In genomic region chr15:62752686-62753085, GRCm38 (mm10) we compare ENCODE assay signal across 21 mouse cellular contexts.
DNase-seq lines count a peak whose midpoint lies in the region; ATAC-seq and TF ChIP-seq lines count a peak whose summit lies in the region.
"Had no signal": no experiment of that assay in that cellular context is flagged by ENCODE, and none has a peak within 500 bp of the region (broad histone marks: within the 10 kb centered on the region; RNA-seq: fewer than 3 reads in every experiment).

No protein-coding gene starts in this region.

- no peak overlapping the region for H3K4me3 ChIP-seq in intestine, embryonic 16.5 days (ENCODE audit: low read length)
- H3K4me3 ChIP-seq in gastrocnemius, adult 2 months, result no peak overlapping the region
- H3K4me3 ChIP-seq: embryonic facial prominence, embryonic 13.5 days; forebrain, embryonic 12.5 days; heart, embryonic 13.5 days; hindbrain, embryonic 12.5 days had no signal

- H3K4me1 ChIP-seq in intestine, embryonic 16.5 days (ENCODE audit: control insufficient read depth, insufficient read depth, low read length), result no peaks in the 10 kb centered on the region
- H3K4me1 ChIP-seq: embryonic facial prominence, embryonic 13.5 days; forebrain, embryonic 12.5 days; heart, embryonic 13.5 days; hindbrain, embryonic 12.5 days had no signal

- no peaks in the 10 kb centered on the region for H3K9me3 ChIP-seq in intestine, embryonic 16.5 days (ENCODE audit: control insufficient read depth, low read length)
- H3K9me3 ChIP-seq: embryonic facial prominence, embryonic 13.5 days; forebrain, embryonic 12.5 days; G1E; heart, embryonic 13.5 days; hindbrain, embryonic 12.5 days had no signal

- TF ChIP-seq CTCF in gastrocnemius, adult 2 months (IDR thresholded peaks at IDR 0.05), result no peak

- H3K36me3 ChIP-seq in intestine, embryonic 16.5 days (ENCODE audit: control insufficient read depth, insufficient read depth, low read length), result no peaks in the 10 kb centered on the region
- H3K36me3 ChIP-seq: embryonic facial prominence, embryonic 13.5 days; forebrain, embryonic 12.5 days; G1E; heart, embryonic 13.5 days; hindbrain, embryonic 12.5 days had no signal

- H3K27ac ChIP-seq in intestine, embryonic 16.5 days (ENCODE audit: low read length), result no peak overlapping the region
- H3K27ac ChIP-seq in gastrocnemius, adult 2 months, result no peak overlapping the region
- H3K27ac ChIP-seq: embryonic facial prominence, embryonic 13.5 days; forebrain, embryonic 12.5 days; heart, embryonic 13.5 days; hindbrain, embryonic 12.5 days had no signal

- peak; percentile 48 for DNase-seq in CD4-positive, CD25-positive, alpha-beta regulatory T cell, adult 2 months (ENCODE audit: low read depth, low spot score)
- DNase-seq in thymus, postnatal 14 days, result peak; percentile 9
- no peak for DNase-seq in right cerebral cortex, postnatal 25 days
- DNase-seq in gastrocnemius, adult 2 months, result no peak
- no peak for DNase-seq in layer of hippocampus, adult 9-11 months
- DNase-seq: adrenal gland, postnatal 14 days; cerebellum, adult 11-12 months; cerebellum, adult 9-10 months; cerebellum, postnatal 36 days; forebrain, postnatal 0 days; gastrocnemius, postnatal 36 days; heart, adult 11 months; heart, postnatal 36 days had no signal

- 85% methylated on average over 2 of the region's 2 CpGs for WGBS in intestine, embryonic 16.5 days

- intact Hi-C loops in gastrocnemius, adult 2 months (cut with DNase I), result no loop called here

- H3K4me2 ChIP-seq in intestine, embryonic 16.5 days (ENCODE audit: low read depth, low read length), result no peak overlapping the region
- H3K4me2 ChIP-seq: embryonic facial prominence, embryonic 13.5 days; forebrain, embryonic 12.5 days; heart, embryonic 13.5 days; hindbrain, embryonic 12.5 days had no signal

- no peaks in the 10 kb centered on the region for H3K27me3 ChIP-seq in intestine, embryonic 16.5 days (replicated peaks; ENCODE audit: control insufficient read depth, insufficient read depth, low read length)
- H3K27me3 ChIP-seq: embryonic facial prominence, embryonic 13.5 days; forebrain, embryonic 12.5 days; heart, embryonic 13.5 days; hindbrain, embryonic 12.5 days had no signal

- no peak overlapping the region for H3K9ac ChIP-seq in intestine, embryonic 16.5 days (ENCODE audit: low read depth, low read length)
- H3K9ac ChIP-seq: embryonic facial prominence, embryonic 13.5 days; forebrain, embryonic 12.5 days; forebrain, postnatal 0 days; heart, embryonic 13.5 days; hindbrain, embryonic 12.5 days had no signal

- peak; percentile 73 for ATAC-seq in inflammation-experienced regulatory T-cells, adult 6 months
- no peak for ATAC-seq in intestine, embryonic 16.5 days
- ATAC-seq: forebrain, postnatal 0 days; hindbrain, embryonic 16.5 days had no signal

Comparison
In these comparisons a context has a peak if more than half of its experiments do, and no peak if none do; other contexts are left out.
1. DNase-seq: peak in CD4-positive, CD25-positive, alpha-beta regulatory T cell, adult 2 months (single experiment) and thymus, postnatal 14 days (single experiment); none in right cerebral cortex, postnatal 25 days (single experiment), gastrocnemius, adult 2 months (single experiment) and layer of hippocampus, adult 9-11 months (single experiment).